Mouse (Mus musculus) limb, embryonic 11.5 days (tissue): ENCODE measurements at regions not wholly inside any gene's neighbourhood (a gene's known extent, or its start where the extent isn't known, plus 50 kb on each side); places are given as distances from the start of the nearest gene placed in this dataset.

Experiments used
- ATAC-seq: fragments of 200-750 bp; cut with Nextera tagmentation; 2 replicates; pipeline ENCODE4 v1.8.0; 2017; ENCODE audit warnings: low read depth; ENCODE audit not compliant: insufficient number of reproducible peaks, low FRiP score, low TSS enrichment
- DNase-seq: peaks from one replicate; pipeline ENCODE4 v3.0.0-alpha.2; 2015; ENCODE audit warnings: low spot score
- H3K27ac ChIP-seq: fragments of 300-500 bp; sonication (generic); replicated peaks from 2 replicates; pipeline ENCODE4 v1.5.1; 2014; ENCODE audit warnings: low read depth, mild to moderate bottlenecking, low read length
- H3K27me3 ChIP-seq: fragments of 300-500 bp; sonication (generic); 2 replicates; pipeline ENCODE4 v1.6.1; 2014; ENCODE audit warnings: mild to moderate bottlenecking, low read length, mixed read lengths; ENCODE audit not compliant: control insufficient read depth, insufficient read depth
- H3K36me3 ChIP-seq: fragments of 300-500 bp; sonication (generic); 2 replicates; pipeline ENCODE4 v1.6.1; 2014; ENCODE audit warnings: mild to moderate bottlenecking, low read length, moderate library complexity, mixed read lengths; ENCODE audit not compliant: control insufficient read depth, insufficient read depth
- H3K4me1 ChIP-seq: fragments of 300-500 bp; sonication (generic); 2 replicates; pipeline ENCODE4 v1.6.1; 2014; ENCODE audit warnings: low read length, mixed read lengths; ENCODE audit not compliant: control insufficient read depth, insufficient read depth
- H3K4me2 ChIP-seq: fragments of 300-500 bp; sonication (generic); 2 replicates; pipeline ENCODE4 v1.6.1; 2014; ENCODE audit warnings: low read depth, mild to moderate bottlenecking, moderate library complexity; ENCODE audit not compliant: severe bottlenecking
- H3K4me3 ChIP-seq: fragments of 300-500 bp; sonication (generic); 2 replicates; pipeline ENCODE4 v1.5.1; 2014; ENCODE audit warnings: low read depth, low read length
- H3K9ac ChIP-seq: fragments of 300-500 bp; sonication (generic); 2 replicates; pipeline ENCODE4 v1.6.1; 2014; ENCODE audit warnings: mild to moderate bottlenecking, low read length
- H3K9me3 ChIP-seq: fragments of 300-500 bp; sonication (generic); 2 replicates; pipeline ENCODE4 v1.6.1; 2016; ENCODE audit warnings: low read length; ENCODE audit not compliant: control insufficient read depth
- WGBS: fragments of 180-500 bp; shearing (Covaris S2); extraction: QIAGEN DNeasy Blood & Tissue Kit; methylation state at CpG from one replicate; pipeline ENCODE4 v1.1.7; 2014; 5-methylcytosine and 5-hydroxymethylcytosine counted together

DNA sequence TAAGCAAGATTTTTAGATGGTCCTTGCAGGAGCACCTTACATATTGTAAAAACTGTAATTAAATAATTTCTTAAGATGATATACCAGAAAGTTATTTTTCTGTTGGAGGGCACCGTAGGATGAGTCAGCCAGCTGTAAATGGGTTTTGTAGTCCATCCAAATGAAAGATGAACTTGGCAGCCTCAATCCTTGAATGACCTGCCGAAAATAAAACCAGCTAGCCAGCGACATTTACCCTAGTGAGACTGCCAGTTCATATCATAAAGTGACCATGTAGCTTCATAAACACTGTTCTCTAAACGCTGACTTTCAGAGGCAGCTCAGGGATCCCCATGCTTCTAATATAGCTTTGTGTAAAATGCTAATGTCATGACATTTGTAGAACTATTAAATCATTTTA lies 127.8 kb downstream of the Cavin4 start:
- no peaks in the 10 kb centered on the region for H3K36me3 ChIP-seq

GRCm38 (mm10) chr4:48803777-48804176 lies 140.5 kb downstream of the Cavin4 start:
- Histone ChIP-seq H3K9ac (no peak overlapping the region), H3K9me3 (no peaks in the 10 kb centered on the region), H3K36me3 (no peaks in the 10 kb centered on the region), H3K4me2 (no peak overlapping the region), H3K27me3 (no peaks in the 10 kb centered on the region), H3K27ac (no peak overlapping the region), H3K4me1 (no peaks in the 10 kb centered on the region), H3K4me3 (no peak overlapping the region)
- ATAC-seq: no peak
- WGBS: 83% methylated on average over 3 of the region's 3 CpGs
- no peak for DNase-seq

More for the DNA sequence above, 127.8 kb downstream of the Cavin4 start:
- WGBS: 90% methylated on average over 4 of the region's 4 CpGs
- Histone ChIP-seq H3K27me3 (no peaks in the 10 kb centered on the region), H3K4me2 (no peak overlapping the region), H3K4me3 (no peak overlapping the region), H3K27ac (no peak overlapping the region), H3K9me3 (no peaks in the 10 kb centered on the region), H3K4me1 (no peaks in the 10 kb centered on the region), H3K9ac (no peak overlapping the region)
- ATAC-seq: no peak
- DNase-seq: no peak

- ATAC-seq (no peak), DNase-seq (no peak)
- Histone ChIP-seq H3K9me3 (no peaks in the 10 kb centered on the region), H3K36me3 (no peaks in the 10 kb centered on the region), H3K4me3 (no peak overlapping the region), H3K4me2 (no peak overlapping the region), H3K9ac (no peak overlapping the region), H3K27ac (no peak overlapping the region), H3K4me1 (no peaks in the 10 kb centered on the region), H3K27me3 (no peaks in the 10 kb centered on the region)
- WGBS: 91% methylated on average over 4 of the region's 4 CpGs
Observed at GRCm38 (mm10) chr4:48808571-48808970, 145.3 kb downstream of the Cavin4 start.

- ATAC-seq (no peak), DNase-seq (no peak)
- H3K27ac ChIP-seq: no peak overlapping the region
- no peak overlapping the region for H3K4me3 ChIP-seq
- no peaks in the 10 kb centered on the region for H3K9me3 ChIP-seq
- H3K4me2 ChIP-seq: no peak overlapping the region
- H3K27me3 ChIP-seq: no peaks in the 10 kb centered on the region
- whole genome bisulfite sequencing: 93% methylated on average over 2 of the region's 2 CpGs
- no peaks in the 10 kb centered on the region for H3K36me3 ChIP-seq
- H3K4me1 ChIP-seq: no peaks in the 10 kb centered on the region
- H3K9ac ChIP-seq: no peak overlapping the region
Observed at GRCm38 (mm10) chr4:48833718-48834117, 170.4 kb downstream of the Cavin4 start.

GRCm38 (mm10) chr4:48842777-48843214 lies 179.5 kb downstream of the Cavin4 start:
- Histone ChIP-seq H3K9ac (no peak overlapping the region), H3K4me1 (no peaks in the 10 kb centered on the region), H3K4me2 (no peak overlapping the region), H3K9me3 (no peaks in the 10 kb centered on the region), H3K27me3 (no peaks in the 10 kb centered on the region), H3K4me3 (no peak overlapping the region), H3K27ac (no peak overlapping the region), H3K36me3 (no peaks in the 10 kb centered on the region)
- ATAC-seq: no peak
- 33% methylated on average over 2 of the region's 2 CpGs for WGBS
- DNase-seq: peak; percentile 21

GRCm38 (mm10) chr4:48871105-48871504 lies 188.0 kb upstream of the Plppr1 start:
- Histone ChIP-seq H3K4me2 (no peak overlapping the region), H3K4me3 (no peak overlapping the region), H3K27ac (no peak overlapping the region), H3K4me1 (no peaks in the 10 kb centered on the region), H3K36me3 (no peaks in the 10 kb centered on the region), H3K9ac (no peak overlapping the region), H3K27me3 (no peaks in the 10 kb centered on the region), H3K9me3 (no peaks in the 10 kb centered on the region)
- ATAC-seq (no peak), DNase-seq (no peak)
- WGBS: 87% methylated on average over 2 of the region's 2 CpGs

DNA sequence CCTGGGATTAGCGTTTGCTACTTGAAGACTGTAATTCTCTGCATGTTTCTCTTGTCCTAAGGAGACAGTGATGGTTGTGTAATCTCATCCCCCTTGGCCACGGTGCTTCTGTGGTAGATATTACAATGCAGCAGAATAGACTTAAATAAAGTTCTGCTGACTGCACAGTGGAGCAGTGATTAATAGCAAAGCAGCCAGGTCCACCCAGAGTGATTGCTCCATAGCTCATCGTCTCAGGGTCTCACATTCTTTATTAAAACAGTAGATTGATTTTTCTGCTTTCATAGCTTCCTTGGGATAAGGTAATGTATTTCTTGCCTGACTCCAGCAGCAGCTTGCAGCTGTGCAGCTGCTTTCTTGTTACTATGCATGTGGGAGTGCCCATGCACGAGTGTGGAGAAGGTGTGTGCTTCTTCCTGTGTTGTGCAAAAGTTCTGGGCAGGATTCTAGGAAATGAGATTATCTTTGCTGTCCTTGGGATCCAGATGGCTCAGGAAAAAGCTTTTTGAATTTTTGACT lies 169.9 kb upstream of the Plppr1 start:
- H3K27me3 ChIP-seq: no peaks in the 10 kb centered on the region
- H3K36me3 ChIP-seq: no peaks in the 10 kb centered on the region
- H3K4me3 ChIP-seq: no peak overlapping the region
- H3K9ac ChIP-seq: no peak overlapping the region
- no peaks in the 10 kb centered on the region for H3K9me3 ChIP-seq
- DNase-seq: no peak
- H3K4me2 ChIP-seq: no peak overlapping the region
- no peaks in the 10 kb centered on the region for H3K4me1 ChIP-seq
- no peak for ATAC-seq
- 79% methylated on average over 4 of the region's 4 CpGs for WGBS
- H3K27ac ChIP-seq: no peak overlapping the region

- no peak overlapping the region for H3K4me3 ChIP-seq
- no peaks in the 10 kb centered on the region for H3K36me3 ChIP-seq
- no peaks in the 10 kb centered on the region for H3K9me3 ChIP-seq
- H3K27me3 ChIP-seq: no peaks in the 10 kb centered on the region
- H3K27ac ChIP-seq: no peak overlapping the region
- DNase-seq: no peak
- no peak overlapping the region for H3K4me2 ChIP-seq
- H3K9ac ChIP-seq: no peak overlapping the region
- H3K4me1 ChIP-seq: peaks cover 4% of the 10 kb centered on the region; the same call in 1 of the 2 replicates
- WGBS: 26% methylated on average over 1 of the region's 1 CpGs
- ATAC-seq: no peak
Observed at GRCm38 (mm10) chr4:48904551-48904950, 154.5 kb upstream of the Plppr1 start.

DNA sequence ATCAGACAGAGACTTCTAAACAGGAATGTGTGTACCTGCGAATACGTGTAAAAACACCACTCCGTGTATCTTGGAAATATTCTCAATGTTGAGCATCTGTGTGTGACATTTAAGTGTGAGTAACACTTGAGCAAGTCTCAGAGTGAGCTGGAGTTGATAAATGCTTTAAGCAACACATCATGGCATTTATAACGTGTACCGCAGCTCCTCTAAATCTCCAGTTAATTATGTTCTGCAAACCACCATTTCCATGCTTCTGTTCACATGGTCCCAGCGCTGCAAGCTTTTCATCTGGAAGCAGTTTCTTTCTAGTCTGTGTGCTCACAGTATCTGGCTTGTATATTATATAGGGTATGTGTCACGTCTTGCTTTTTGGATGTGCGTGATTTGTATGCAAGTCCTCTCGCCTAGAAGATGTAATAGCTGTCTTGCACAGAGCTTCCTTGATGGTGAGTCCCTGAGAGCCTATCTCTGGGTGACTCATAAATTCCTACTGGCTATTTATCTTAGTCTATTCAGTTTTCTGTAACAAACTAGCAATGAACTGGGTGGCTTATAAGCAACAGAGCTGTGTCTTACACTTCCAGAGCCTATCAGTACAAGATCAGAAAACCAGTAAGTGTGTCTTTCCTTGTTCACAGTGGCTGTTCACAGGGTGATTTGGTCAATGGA lies 153.7 kb upstream of the Plppr1 start:
- no peaks in the 10 kb centered on the region for H3K9me3 ChIP-seq
- H3K9ac ChIP-seq: no peak overlapping the region
- no peaks in the 10 kb centered on the region for H3K36me3 ChIP-seq
- WGBS: 54% methylated on average over 9 of the region's 9 CpGs
- peak; percentile 31 for DNase-seq
- H3K4me2 ChIP-seq: no peak overlapping the region
- no peak for ATAC-seq
- no peaks in the 10 kb centered on the region for H3K27me3 ChIP-seq
- no peak overlapping the region for H3K27ac ChIP-seq
- peaks cover 4% of the 10 kb centered on the region; the same call in 1 of the 2 replicates for H3K4me1 ChIP-seq
- no peak overlapping the region for H3K4me3 ChIP-seq
